Mouse (Mus musculus) embryonic facial prominence, embryonic 14.5 days (tissue): ENCODE data around the gene Ssbp4. TPM values are rescaled to one million over a fixed set of nuclear protein-coding genes. Genes with fewer than 3 reads are reported as not detected.

Experiments
- ATAC-seq: fragments of 200-750 bp; cut with Nextera tagmentation; 2 replicates; pipeline ENCODE4 v1.8.0; 2017; ENCODE audit warnings: low read depth, moderate number of reproducible peaks, moderate TSS enrichment
- DNase-seq: peaks from one replicate; pipeline ENCODE4 v3.0.0-alpha.2; 2015; ENCODE audit warnings: low spot score
- H3K27ac ChIP-seq: fragments of 300-500 bp; sonication (generic); replicated peaks from 2 replicates; pipeline ENCODE4 v1.5.1; 2014; ENCODE audit warnings: low read depth, mild to moderate bottlenecking, low read length, moderate library complexity
- H3K27me3 ChIP-seq: fragments of 300-500 bp; sonication (generic); replicated peaks from 2 replicates; pipeline ENCODE4 v1.6.1; 2014; ENCODE audit warnings: low read length; ENCODE audit not compliant: control insufficient read depth, insufficient read depth
- H3K36me3 ChIP-seq: fragments of 300-500 bp; sonication (generic); 2 replicates; pipeline ENCODE4 v1.6.1; 2014; ENCODE audit warnings: low read length, mixed read lengths; ENCODE audit not compliant: control insufficient read depth, insufficient read depth
- H3K4me1 ChIP-seq: fragments of 300-500 bp; sonication (generic); 2 replicates; pipeline ENCODE4 v1.6.1; 2014; ENCODE audit warnings: antibody characterized with exemption, low read length; ENCODE audit not compliant: control insufficient read depth, insufficient read depth
- H3K4me2 ChIP-seq: fragments of 300-500 bp; sonication (generic); 2 replicates; pipeline ENCODE4 v1.6.1; 2014; ENCODE audit warnings: low read depth, mild to moderate bottlenecking, low read length, moderate library complexity, mixed read lengths
- H3K4me3 ChIP-seq: fragments of 300-500 bp; sonication (generic); 2 replicates; pipeline ENCODE4 v1.5.1; 2014; ENCODE audit warnings: low read depth, mild to moderate bottlenecking, low read length
- H3K9ac ChIP-seq: fragments of 300-500 bp; sonication (generic); 2 replicates; pipeline ENCODE4 v1.6.1; 2014; ENCODE audit warnings: low read depth, mild to moderate bottlenecking, low read length, moderate library complexity, mixed read lengths
- H3K9me3 ChIP-seq: fragments of 300-500 bp; sonication (generic); 2 replicates; pipeline ENCODE4 v1.6.1; 2016; ENCODE audit warnings: low read length; ENCODE audit not compliant: control insufficient read depth
- WGBS: fragments of 180-500 bp; shearing (Covaris S2); extraction: QIAGEN DNeasy Blood & Tissue Kit; methylation state at CpG from one replicate; pipeline ENCODE4 v1.1.7; 2014; 5-methylcytosine and 5-hydroxymethylcytosine counted together
- polyA plus RNA-seq: library from polyadenylated mRNA; unstranded; fragments of >200 nt; fragmentation: Nextera tagmentation; extraction: Ambion mirVana; gene quantifications from 2 replicates; pipeline ENCODE4 v1.2.1, GENCODE M21; 2014

Gene Ssbp4
- polyA plus RNA-seq, 1 experiment from 2014 or later = 120 TPM

DNA sequence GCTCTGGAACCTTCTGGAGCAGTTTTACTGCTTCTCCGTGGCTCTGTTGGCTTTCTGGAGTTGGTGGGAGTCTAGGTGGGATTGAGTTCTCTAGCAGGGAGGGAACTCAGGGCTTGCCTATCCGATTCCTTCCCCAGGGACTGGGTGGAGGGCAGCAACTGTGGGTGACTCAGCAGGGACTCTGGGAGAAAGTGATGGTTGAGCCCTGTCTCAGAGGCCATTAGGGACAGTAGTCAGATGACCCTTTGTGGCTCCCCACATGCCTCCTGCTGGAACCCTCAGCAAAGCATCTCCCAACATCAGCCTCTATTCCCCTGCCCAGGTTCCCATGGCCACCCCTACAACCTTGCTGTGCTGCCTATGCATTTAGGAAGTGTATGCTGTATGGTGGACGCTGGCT lies 34.3 kb upstream of the Ssbp4 start:
- H3K27me3 ChIP-seq = no peaks in the 10 kb centered on the region
- DNase-seq (no peak), ATAC-seq (no peak)
- H3K4me3 ChIP-seq = no peak overlapping the region
- no peaks in the 10 kb centered on the region for H3K9me3 ChIP-seq
- 67% methylated on average over 3 of the region's 3 CpGs for WGBS
- H3K4me1 ChIP-seq = no peaks in the 10 kb centered on the region
- no peak overlapping the region for H3K4me2 ChIP-seq
- no peak overlapping the region for H3K27ac ChIP-seq
- no peak overlapping the region for H3K9ac ChIP-seq
- H3K36me3 ChIP-seq = no peaks in the 10 kb centered on the region

DNA sequence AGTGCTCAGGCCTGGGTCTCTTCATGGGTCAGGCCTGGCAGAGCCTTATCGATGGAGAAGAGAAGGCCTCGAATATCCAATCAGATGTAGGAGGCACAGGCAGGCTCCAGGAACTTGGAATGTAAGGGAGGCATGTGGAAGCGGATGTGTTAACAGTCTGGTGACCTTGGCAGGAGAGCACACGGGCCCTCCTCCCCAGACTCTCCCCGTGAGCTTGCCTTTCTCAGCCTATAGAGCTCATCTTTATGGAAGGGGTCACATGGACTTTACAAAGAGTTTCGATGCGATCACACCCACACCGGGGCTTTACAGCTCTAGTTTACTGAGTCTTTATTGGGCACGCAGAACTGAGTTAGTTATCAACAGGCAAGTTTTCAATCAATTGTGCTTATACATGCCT lies 30.1 kb upstream of the Ssbp4 start:
- DNase-seq (no peak), ATAC-seq (no peak)
- H3K9ac ChIP-seq = no peak overlapping the region
- no peak overlapping the region for H3K4me3 ChIP-seq
- H3K27me3 ChIP-seq = no peaks in the 10 kb centered on the region
- H3K9me3 ChIP-seq = no peaks in the 10 kb centered on the region
- WGBS = 76% methylated on average over 9 of the region's 9 CpGs
- no peaks in the 10 kb centered on the region for H3K36me3 ChIP-seq
- H3K27ac ChIP-seq = no peak overlapping the region; the same call in 1 of the 2 replicates
- peaks cover 4% of the 10 kb centered on the region; the same call in 1 of the 2 replicates for H3K4me1 ChIP-seq
- H3K4me2 ChIP-seq = no peak overlapping the region

DNA sequence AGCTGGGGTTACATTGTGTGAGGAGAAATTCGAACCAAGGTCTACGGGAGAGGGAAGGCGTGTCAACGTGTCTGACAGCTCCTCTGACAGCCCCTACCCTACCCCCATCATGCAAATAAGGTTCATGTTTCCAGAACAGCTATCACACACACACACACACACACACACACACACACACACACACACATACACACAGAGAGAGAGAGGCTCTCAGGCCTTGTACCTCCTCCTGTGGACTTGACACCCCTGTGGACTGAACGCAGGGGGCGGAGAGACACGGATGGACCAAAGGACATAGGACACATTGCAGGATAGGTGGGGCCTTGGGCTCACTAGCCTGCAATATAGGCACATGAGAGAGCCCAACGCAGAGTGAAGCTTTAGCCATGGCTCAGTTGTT lies 28.2 kb upstream of the Ssbp4 start:
- H3K36me3 ChIP-seq = no peaks in the 10 kb centered on the region
- no peak overlapping the region for H3K27ac ChIP-seq
- H3K27me3 ChIP-seq = no peaks in the 10 kb centered on the region
- no peak for DNase-seq
- H3K4me1 ChIP-seq = peaks cover 6% of the 10 kb centered on the region; the same call in 1 of the 2 replicates
- H3K4me3 ChIP-seq = no peak overlapping the region
- no peak overlapping the region; the same call in 1 of the 2 replicates for H3K9ac ChIP-seq
- no peak overlapping the region for H3K4me2 ChIP-seq
- no peak for ATAC-seq
- no peaks in the 10 kb centered on the region for H3K9me3 ChIP-seq
- 45% methylated on average over 8 of the region's 8 CpGs for WGBS

DNA sequence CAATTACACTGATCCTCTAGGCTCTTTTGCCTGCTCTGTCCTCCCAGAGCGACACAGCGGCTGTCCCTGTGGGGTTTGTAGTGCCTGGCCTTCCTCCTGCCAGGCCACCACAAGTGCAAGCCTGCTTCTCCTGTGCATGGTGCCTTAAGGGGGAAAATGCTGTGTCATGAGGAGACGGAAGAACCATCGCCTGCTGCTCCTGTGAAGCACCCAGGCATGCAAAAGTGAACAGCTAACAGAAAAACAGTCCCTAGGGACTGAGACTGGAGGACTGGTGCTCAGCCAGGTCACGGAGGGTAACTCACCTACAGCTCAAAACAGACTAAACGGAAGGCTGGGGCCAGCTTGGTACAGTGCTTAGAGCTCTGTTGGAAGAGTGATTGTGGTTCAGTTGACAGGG lies 26.9 kb upstream of the Ssbp4 start:
- no peak for DNase-seq
- Histone ChIP-seq H3K4me1 (peaks cover 16% of the 10 kb centered on the region), H3K27me3 (peaks cover 7% of the 10 kb centered on the region; the same call in 1 of the 2 replicates), H3K4me2 (no peak overlapping the region), H3K9me3 (no peaks in the 10 kb centered on the region), H3K9ac (no peak overlapping the region), H3K27ac (no peak overlapping the region), H3K4me3 (no peak overlapping the region), H3K36me3 (no peaks in the 10 kb centered on the region)
- ATAC-seq = no peak
- 74% methylated on average over 6 of the region's 6 CpGs for WGBS

DNA sequence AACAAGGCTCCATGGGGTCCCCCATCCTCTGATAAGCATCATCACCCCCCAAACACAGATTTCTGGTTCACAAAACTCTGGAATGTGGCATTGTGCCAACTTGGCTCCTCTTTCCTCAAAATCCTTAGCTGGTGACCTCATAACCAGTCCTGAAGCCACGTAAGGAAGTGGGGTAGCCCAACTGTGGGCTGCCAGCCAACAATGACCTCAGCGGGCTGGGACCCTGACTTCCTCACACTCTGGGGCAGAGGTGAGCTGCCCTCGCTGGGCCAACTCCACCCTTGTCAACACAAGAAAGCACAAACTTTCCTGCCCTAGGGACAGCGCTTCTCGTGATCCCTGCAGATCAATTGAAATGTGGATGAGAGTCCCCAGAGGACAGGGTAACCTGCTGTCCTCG lies 25.4 kb upstream of the Ssbp4 start:
- no peak overlapping the region for H3K4me3 ChIP-seq
- peak; percentile 48 for DNase-seq
- ATAC-seq = no peak
- WGBS = 57% methylated on average over 6 of the region's 6 CpGs
- no peak overlapping the region for H3K27ac ChIP-seq
- no peaks in the 10 kb centered on the region for H3K36me3 ChIP-seq
- peaks cover 17% of the 10 kb centered on the region for H3K4me1 ChIP-seq
- H3K9ac ChIP-seq = no peak overlapping the region
- H3K9me3 ChIP-seq = no peaks in the 10 kb centered on the region
- H3K27me3 ChIP-seq = peaks cover 7% of the 10 kb centered on the region; the same call in 1 of the 2 replicates
- H3K4me2 ChIP-seq = no peak overlapping the region

DNA sequence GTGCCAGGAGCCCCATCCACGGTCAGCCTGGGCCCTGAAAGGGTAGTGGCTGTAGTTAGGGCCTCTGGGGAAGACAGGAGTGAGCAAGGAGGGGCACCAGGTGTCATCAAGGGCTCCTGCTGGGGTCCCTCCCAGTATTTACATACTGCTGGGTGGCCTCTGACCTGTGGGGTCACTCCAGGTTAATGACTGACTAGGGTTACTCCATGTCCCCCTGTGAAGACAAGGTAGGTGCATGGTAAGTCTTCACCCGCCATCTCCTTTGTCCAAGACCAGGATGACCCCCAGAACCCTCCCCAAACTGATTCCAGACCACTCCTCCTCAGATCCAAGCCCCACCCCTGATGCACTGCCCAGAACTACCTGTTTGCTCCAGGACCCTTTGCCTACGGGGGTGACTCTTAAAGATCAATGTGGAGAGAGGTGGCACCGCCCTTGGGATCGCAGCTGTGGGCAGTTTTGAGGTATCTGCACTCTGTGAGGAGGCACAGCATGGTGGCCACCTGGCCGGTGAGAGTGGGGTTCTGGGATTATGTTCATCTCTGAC lies 23.7 kb upstream of the Ssbp4 start, which contains the start of gene Gdf15:
Gene Gdf15 (minus strand): TSS at position 111 of the 547 bp plus-strand sequence.
- DNase-seq (no peak), ATAC-seq (no peak)
- H3K36me3 ChIP-seq = no peaks in the 10 kb centered on the region
- no peak within 1 kb of the TSS for H3K27ac ChIP-seq
- peaks cover 17% of the 10 kb centered on the region for H3K4me1 ChIP-seq
- 74% methylated on average over 6 of the region's 6 CpGs for WGBS
- peaks cover 7% of the 10 kb centered on the region; the same call in 1 of the 2 replicates for H3K27me3 ChIP-seq
- no peak within 1 kb of the TSS for H3K4me3 ChIP-seq
- no peaks in the 10 kb centered on the region for H3K9me3 ChIP-seq
- H3K9ac ChIP-seq = peak within 1 kb of the TSS; percentile 30; the same call in 1 of the 2 replicates
- H3K4me2 ChIP-seq = 0 out of 2 replicates have a peak within 1 kb of the TSS, but pooled peaks have one; percentile 82

DNA sequence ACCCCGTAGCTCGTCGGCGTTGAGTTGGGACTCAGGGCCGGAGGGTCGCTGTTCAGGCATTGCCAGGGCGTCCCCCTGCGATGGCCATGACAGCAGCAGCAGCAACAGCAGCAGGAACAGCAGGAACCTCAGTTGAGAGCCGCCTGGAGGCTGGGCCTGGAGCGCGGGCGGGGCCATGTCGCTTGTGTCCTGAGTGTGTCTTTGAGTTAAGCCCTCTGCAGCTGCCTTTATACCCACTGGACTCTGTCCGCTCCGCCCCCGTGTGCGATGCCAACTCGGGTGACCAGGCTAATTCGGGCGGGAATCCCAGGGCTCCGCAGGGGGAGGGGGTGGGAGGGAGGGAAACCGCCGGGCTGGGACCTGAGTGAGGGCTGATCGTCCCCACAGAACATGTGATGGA lies 22.8 kb upstream of the Ssbp4 start:
- 15% methylated on average over 18 of the region's 24 CpGs for WGBS
- Histone ChIP-seq H3K4me3 (no peak overlapping the region), H3K27ac (no peak overlapping the region), H3K36me3 (no peaks in the 10 kb centered on the region), H3K4me2 (0 out of 2 replicates have a peak overlapping the region, but pooled peaks have one; percentile 82), H3K9me3 (no peaks in the 10 kb centered on the region), H3K27me3 (peaks cover 7% of the 10 kb centered on the region; the same call in 1 of the 2 replicates), H3K4me1 (peaks cover 17% of the 10 kb centered on the region), H3K9ac (peak overlapping the region; percentile 30; the same call in 1 of the 2 replicates)
- ATAC-seq = no peak
- peak; percentile 35 for DNase-seq

DNA sequence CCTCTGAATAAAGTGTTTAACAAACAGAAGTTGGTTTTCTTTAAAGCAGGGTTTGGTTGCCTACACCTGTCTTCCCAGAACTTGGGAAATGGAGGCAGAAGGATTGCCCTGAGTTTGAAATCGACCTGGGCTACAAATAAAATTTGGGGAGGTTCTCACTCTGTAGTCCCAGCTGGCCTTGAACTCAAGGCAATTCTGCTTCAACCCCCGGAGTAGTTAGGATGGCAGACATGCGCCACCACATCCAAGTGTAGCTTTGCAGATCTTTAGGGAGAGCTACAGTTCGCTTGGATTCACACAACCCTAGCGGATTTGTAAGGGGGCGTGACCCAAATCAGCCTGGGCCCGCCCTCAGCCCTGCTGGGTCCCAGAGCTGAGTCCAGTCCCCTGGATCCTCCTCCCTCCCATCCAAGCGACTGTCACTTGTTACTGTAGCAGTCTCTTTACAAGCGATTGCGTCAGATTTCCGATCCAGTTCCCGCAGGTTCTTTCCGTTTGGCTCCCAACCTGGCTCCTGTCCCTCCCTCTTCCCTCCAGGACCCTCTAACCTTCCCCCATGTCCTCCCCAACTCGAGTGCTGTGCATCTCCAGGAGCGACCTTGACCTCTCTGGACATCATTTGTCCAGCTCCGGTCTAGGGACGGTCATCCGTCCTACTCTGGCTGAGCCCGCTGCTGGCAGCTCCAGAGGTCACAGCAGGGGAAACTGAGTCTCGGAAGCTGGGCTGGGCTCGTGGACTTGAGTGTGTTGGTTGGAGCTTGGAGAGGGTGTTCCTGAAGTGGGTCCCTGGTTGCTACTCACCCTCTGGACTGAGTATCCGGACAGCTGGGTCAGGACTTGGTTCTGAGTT lies 22.1 kb upstream of the Ssbp4 start:
- H3K27ac ChIP-seq = no peak overlapping the region; the same call in 1 of the 2 replicates
- peaks cover 7% of the 10 kb centered on the region; the same call in 1 of the 2 replicates for H3K27me3 ChIP-seq
- no peaks in the 10 kb centered on the region for H3K36me3 ChIP-seq
- peak overlapping the region; percentile 66 for H3K9ac ChIP-seq
- ATAC-seq (peak; percentile 32; the same call in 1 of the 2 replicates), DNase-seq (peak; percentile 65)
- H3K4me1 ChIP-seq = peaks cover 17% of the 10 kb centered on the region
- no peaks in the 10 kb centered on the region for H3K9me3 ChIP-seq
- WGBS = 14% methylated on average over 22 of the region's 22 CpGs
- peak overlapping the region; percentile 82 for H3K4me2 ChIP-seq
- peak overlapping the region; percentile 52 for H3K4me3 ChIP-seq
